Mouse (Mus musculus) thymus, postnatal 10 days (tissue): ENCODE data around the gene Mrps35.

Experiments used
- DNase-seq, 2 experiments: peaks; one replicate each; pipeline ENCODE4 v3.0.0; 2021; ENCODE audit warnings: low spot score in 2 of 2

The Mrps35 gene

DNA sequence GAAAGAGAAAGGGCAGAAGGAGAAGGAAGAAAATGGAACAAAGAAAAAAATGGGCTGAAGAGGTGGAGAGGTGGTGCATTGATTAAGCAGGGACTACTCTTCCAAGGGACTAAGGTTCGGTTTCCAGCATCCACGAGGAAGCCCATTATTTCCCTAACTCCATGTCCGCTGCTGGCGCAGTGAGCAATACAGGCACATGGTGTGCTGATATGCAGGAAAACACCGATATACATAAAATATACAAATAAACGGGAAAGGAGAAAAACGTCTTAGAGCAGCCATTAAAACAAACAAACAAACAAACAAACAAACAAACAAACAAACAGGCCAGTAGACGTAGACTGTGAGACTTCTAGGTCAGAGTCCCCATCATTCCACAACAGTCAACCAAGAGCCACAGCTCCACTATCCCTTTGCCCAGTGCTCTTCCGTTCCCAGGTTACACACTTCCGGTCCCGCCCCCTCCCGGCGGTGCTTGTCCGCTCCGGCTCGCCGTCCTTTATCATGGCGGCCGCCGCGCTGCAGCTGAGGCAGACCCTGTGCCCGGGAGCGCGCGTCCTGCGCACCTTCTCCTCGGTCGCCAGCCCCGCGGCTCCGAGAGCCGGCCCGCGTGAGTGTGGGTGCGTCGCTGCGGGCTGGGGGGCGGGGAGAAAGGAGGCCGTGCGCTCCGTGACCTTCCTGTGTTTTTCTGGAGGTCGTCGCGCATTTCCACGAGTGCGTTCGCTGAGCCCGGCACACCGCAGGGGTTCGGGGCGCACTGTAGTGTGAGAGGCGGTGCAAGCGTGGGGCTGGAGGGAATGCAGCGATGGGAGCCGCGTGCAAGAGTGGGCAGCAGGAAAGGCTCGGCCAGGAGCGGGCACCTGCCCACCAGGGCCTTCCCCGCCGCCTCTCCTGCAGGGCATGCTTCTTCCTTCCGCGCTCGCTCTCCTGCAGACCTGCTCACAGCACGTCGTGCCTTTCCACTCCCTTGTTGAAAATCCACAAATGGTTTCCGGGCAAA is at the start of gene Mrps35:
TSS of gene Mrps35 (plus strand) at position 474 of the 1,000 bp plus-strand sequence.
- peak; percentile 76 to 89 for DNase-seq

DNA sequence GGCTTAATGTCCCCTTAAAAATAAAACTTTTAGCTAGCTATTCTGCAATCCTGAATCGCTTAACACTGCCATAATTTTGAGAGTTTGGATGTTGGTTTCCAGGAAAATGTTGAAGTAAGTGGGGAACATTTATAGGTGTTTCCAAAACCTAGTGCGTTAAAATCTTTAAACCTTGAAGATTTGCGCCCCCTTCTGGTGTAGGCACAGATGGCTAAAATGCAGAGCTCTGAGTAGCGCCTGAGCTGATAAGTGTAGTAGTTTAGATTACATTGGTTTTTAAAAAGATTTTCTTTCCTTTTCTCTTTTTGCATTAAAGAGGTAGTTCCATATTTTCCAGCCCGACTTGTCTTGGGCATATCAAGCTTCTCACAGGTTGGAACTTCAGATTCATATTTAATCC is 48.3 kb upstream of the Mrps35 start:
- DNase-seq: peak; percentile 9 to 59

DNA sequence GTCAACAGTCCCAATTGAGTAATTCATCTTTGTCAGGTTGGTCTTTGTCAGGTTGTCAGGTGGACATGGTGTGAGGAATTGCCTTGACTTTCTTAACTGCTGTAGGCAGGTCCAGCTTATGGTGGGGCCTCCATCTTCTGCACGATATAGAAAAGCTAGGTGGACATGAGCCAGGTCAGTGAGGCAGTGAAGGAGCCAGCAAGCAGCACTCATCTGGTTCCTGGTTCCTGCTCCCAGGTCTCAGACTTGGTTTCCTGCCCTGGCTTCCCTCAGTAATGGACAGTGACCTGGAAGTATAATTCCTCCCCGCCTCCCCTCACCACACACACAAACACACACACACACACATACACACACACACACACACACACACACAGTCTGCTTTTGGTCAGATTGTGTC is 47.2 kb upstream of the Mrps35 start:
- no peak for DNase-seq

DNA sequence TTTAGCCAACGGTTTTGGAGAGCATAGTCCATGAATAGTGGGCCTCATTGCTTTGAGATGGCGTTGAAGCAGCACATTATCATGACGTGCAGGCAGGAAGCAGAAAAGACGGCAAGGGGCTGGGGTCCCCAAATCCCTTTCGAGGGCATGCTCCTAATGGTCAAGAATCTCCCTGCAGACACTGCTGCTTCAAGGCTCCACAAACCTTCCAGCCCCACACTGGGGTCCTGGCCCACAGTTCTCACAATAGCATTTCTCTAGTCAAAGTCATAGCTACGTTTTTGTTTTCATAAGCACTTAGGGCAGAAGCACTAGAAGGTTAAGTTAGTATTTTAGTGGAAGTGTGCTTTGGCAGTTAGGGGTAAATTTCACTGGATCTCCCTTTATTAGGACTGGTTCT is 46.7 kb upstream of the Mrps35 start:
- no peak for DNase-seq

GRCm38 (mm10) chr6:146997006-146997405 is 45.6 kb upstream of the Mrps35 start:
- DNase-seq: no peak

DNA sequence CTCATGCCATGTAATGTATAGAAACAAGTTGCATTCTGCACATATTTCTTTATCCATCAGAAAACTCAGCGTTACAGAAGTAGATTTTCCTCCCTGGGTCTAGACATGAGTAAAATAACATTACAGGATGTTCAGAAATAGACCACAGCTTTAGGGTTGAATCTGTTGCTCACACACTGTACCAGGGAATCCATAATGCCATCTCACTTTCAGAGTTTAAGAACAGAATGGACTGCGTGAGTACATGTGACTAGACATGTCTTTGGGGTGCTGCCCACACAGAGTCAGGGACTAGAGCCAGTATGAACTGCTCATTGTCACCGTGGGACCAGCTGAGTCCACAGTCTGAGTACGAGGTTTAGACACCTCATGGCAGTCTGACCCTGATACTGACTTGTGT is 43.9 kb upstream of the Mrps35 start:
- DNase-seq: no peak

DNA sequence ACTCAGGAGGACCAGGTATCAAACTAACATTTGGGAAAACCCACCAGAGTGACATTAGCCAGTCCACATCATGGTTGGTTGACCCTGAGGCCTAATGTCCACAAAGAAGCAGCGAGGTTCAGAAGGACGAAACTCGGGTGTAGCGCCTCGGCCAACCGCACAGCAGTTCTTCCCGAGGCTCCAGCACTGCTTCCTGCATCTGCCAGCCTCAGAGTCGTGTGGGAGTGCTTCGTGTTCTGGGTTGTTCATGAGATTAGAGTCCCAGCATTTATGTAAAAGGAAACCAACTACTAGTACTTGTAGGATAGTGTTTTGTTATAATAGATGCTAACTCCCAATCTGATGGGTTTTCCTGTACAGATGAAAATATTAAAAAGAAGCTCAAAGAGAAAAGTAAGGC is 43.3 kb upstream of the Mrps35 start:
- no peak for DNase-seq

- no peak for DNase-seq
These were observed 42.8 kb upstream of the Mrps35 start for GRCm38 (mm10) chr6:146999755-147000154.

DNA sequence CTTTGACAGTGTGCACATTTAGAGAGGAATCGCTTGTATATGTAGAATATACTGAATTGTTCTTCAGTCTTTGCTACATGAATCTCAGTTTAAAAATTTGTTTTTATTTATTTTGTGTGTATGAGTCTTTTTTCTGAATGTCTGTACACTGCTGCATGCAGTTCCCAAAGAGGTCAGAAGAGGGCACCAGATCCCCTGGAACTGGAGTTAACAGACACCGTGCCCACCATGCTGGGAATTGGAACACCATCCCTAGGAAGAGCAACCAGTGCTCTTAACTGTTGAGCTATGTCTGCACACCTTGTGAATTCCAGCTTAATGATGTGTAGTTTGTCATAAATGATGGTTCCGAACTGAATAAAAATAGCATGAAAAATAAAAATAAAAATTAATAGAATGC is 34.4 kb upstream of the Mrps35 start:
- DNase-seq: peak; percentile 20 to 76

DNA sequence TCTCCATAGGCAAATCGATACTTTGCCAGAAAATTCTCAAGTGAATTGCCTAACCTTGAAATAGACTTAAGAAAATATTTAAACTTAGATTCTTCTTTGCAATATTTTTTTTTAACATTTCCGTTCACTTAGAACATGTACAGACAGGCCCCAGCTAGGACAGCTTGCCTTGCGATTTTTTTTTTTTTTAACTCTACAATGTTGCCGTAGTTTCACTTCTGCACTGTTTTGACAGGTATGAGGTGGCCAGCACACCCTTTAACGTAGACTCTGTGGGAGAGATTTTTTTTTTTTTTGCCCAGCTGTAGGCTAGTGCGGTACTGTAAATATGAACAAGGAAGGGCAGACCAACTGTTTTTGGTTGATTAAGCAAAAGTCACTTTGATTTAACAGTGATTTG is 32.2 kb upstream of the Mrps35 start:
- no peak for DNase-seq

DNA sequence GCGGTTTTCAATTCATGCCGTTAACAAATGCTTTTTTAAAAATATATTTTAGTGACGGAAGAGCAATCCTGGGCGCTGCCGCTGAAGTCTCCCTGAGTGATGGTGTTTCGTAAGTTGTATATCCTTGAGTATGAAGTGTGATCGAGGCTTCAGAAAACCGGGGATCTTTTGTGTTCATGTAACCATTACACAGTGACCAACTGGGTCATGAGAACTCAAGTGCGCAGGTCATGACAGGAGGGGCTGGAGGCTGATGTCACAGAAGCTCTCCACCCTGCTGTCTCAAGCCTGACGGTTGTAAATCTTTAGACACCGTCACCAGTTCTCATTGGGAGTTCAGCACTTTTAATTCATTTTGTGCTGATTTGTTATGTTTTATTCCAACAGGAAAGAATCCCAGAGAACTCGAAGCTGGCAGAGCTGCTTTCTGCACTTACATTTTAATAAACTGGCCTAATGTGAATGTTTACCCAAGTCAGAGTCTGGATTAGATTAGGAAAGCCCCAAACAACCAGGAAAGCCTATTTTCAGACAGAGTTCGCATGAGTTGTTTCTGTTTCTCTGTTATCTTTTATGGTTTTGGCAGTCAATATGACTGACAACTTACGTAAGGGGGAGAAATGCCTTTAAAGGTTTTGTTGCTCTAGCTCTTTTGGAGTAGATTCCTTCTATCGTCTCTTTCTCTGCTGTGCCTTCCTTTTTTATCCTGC is 31.6 kb upstream of the Mrps35 start:
- DNase-seq: no peak

DNA sequence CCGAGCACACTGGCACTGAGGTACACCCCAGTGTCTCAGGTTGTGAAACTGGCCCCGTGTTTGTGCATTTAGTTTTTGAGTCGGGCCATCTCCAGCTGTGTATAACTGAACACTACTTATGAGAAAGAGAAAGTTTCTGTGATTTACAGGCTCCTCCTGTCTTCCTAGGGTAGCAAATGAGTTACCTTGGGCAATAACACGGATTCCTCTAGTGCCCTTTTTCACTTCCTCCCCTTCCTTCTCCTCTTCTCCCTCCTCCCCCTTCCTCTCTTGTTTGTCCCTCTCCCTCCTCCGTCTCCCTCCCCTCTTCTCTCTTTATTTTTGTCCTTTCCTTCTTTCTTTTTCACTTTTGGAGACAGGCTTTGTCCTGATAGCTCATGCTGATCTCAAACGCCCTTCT is 31.0 kb upstream of the Mrps35 start:
- no peak for DNase-seq

- no peak for DNase-seq
These were observed 30.6 kb upstream of the Mrps35 start for GRCm38 (mm10) chr6:147011977-147012376.

GRCm38 (mm10) chr6:147013546-147013945 is 29.0 kb upstream of the Mrps35 start:
- no peak for DNase-seq

DNA sequence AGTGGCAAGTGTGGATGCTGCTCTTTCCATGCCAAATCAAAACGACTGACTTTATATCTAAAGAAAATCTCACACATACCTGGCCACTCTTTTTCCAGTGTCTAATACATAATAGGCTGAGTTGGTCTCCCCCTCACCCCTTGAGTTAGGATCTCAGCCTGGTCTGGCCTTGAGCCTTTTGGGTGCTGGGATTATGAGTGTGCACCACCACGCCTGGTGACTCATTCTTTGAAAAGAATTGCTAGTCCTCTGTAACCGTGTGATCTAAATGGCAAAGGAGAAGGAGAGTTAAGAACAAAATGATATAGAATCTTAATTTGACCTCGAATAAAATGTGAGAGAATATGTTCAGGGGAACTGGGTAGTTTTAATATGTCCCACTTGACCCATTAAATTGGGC is 24.7 kb upstream of the Mrps35 start:
- no peak for DNase-seq

DNA sequence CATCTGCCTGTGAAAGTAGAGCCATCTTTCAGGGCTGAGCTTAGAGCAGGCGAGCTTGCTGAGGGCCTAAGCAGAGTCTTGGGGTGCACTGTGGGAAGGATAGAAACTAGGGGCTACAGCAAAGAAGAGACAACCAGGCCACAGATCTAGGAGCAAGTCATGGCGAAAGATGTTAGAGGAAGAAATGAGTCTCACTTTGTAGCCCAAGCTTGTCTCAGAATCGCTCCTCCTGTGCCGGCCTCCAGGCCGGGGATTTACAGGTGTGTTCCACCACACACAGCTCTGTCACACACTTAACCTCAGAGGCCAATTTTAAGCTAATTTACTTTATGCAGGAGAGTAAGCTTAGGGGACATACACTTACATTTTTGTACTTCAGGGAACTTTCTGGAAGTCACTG is 24.2 kb upstream of the Mrps35 start:
- no peak for DNase-seq

DNA sequence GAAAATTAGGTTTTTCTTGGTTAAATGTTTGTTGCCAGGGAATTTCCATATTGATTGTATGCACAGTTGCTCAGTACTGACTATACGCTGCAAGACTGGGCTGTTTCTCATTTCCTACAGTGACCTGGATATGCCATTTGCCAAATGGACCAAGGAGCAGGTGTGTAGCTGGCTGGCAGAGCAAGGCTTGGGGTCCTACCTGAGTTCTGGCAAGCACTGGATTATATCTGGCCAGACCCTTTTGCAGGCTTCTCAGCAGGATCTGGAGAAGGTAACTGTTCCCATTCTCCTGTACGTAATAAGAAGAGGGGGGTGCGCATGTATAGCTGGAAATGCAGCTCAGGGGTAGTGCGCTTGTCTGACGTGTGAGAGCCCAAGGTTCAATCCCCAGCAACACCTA is 21.4 kb upstream of the Mrps35 start:
- DNase-seq: no peak

- DNase-seq: no peak
These were observed 20.0 kb upstream of the Mrps35 start for GRCm38 (mm10) chr6:147022375-147023132.

DNA sequence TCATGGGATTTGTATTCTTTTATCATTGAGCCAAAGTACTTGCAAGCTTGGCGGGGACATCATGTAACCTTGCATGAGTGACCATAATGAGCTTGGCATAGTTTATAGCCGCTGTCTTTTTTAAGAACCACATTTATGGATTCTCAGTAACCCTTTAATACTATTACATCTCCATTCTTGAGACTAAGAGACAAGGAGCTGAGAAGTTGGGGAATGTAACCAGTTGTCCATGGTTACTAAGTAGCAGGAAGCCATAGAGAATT is 19.5 kb upstream of the Mrps35 start:
- no peak for DNase-seq

GRCm38 (mm10) chr6:147023568-147023967 is 19.0 kb upstream of the Mrps35 start:
- no peak for DNase-seq

DNA sequence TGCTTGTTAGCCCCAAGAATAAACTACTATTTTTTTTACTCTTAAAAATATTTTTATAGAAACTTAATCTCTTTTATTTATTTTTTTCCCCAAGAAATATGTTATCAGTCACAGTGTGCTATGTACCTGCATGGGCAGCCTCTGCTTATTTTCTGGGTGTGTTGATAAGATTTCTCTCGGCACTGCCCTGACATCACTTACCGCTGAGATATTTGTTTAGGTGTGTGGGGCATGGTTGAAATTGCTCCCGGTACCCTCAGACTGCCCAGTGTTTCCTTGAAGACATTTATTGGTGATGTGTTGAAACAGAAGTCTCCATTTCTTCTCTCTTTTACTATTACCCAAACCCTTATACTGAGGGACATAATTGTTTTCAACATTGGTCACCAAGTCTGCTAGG is 17.8 kb upstream of the Mrps35 start:
- no peak for DNase-seq

DNA sequence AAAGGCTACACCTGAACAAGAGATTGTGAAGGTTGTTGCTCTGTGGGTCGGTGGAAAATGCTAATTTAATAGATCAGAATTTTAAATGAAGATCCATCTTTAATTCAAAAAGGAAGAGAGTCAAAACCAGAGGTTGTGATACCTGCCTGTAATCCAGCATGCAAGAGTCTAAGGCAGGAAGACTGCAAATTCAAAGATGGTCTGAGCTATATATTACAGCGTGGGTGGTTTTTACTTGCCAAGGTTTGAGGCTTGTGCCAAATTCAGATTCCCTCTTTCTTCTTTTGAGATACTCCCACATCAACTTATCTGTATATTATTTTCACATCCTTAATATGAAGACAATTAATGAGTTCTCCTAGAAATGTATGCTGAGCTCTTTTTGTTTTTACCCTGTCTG is 14.2 kb upstream of the Mrps35 start:
- DNase-seq: no peak

- no peak for DNase-seq
These were observed 13.0 kb upstream of the Mrps35 start for GRCm38 (mm10) chr6:147029591-147029990.
